Mouse (Mus musculus) liver, adult 2 months (tissue): Measurements from ENCODE around the gene Fgfr3. TPM values are rescaled to one million over a fixed set of nuclear protein-coding genes. Genes with fewer than 3 reads are reported as not detected.

Experiments
- DNase-seq: peaks from one replicate; pipeline ENCODE4 v3.0.0-alpha.2; 2011; ENCODE audit warnings: low read depth, low spot score; ENCODE audit errors: extremely low read depth
- H3K27ac ChIP-seq: fragments of 200-500 bp; replicated peaks from 2 replicates; pipeline ENCODE4 v1.5.1; 2012; ENCODE audit warnings: low read depth, mild to moderate bottlenecking, control low read depth, inconsistent platforms, low read length; ENCODE audit not compliant: insufficient read depth
- H3K27me3 ChIP-seq: fragments of 200-500 bp; 2 replicates; pipeline ENCODE4 v1.6.1; 2012; ENCODE audit warnings: mild to moderate bottlenecking, moderate library complexity, low read length, inconsistent platforms; ENCODE audit not compliant: control insufficient read depth, insufficient read depth
- H3K36me3 ChIP-seq: fragments of 200-500 bp; 2 replicates; pipeline ENCODE4 v1.6.1; 2012; ENCODE audit warnings: low read length, inconsistent platforms; ENCODE audit not compliant: control insufficient read depth, insufficient read depth
- H3K4me1 ChIP-seq: fragments of 200-500 bp; 2 replicates; pipeline ENCODE4 v1.6.1; 2011; ENCODE audit warnings: low read length; ENCODE audit not compliant: control insufficient read depth, insufficient read depth
- H3K4me3 ChIP-seq: fragments of 200-500 bp; 2 replicates; pipeline ENCODE4 v1.5.1; 2011; ENCODE audit warnings: low read depth, mild to moderate bottlenecking, control low read depth, low read length, moderate library complexity; ENCODE audit not compliant: insufficient read depth
- H3K79me2 ChIP-seq: fragments of 200-500 bp; 2 replicates; pipeline ENCODE4 v1.6.1; 2012; ENCODE audit warnings: inconsistent platforms, mild to moderate bottlenecking, low read length, moderate library complexity; ENCODE audit not compliant: control insufficient read depth, insufficient read depth
- H3K9ac ChIP-seq: fragments of 200-500 bp; 2 replicates; pipeline ENCODE4 v1.6.1; 2012; ENCODE audit warnings: low read depth, mild to moderate bottlenecking, control low read depth, inconsistent platforms, low read length
- CTCF ChIP-seq: fragments of 200-500 bp; IDR thresholded peaks from 2 replicates; pipeline ENCODE4 v1.5.1; 2011; ENCODE audit warnings: low read depth, low read length, control low read depth
- POLR2A ChIP-seq: fragments of 200-500 bp; IDR thresholded peaks from 2 replicates; pipeline ENCODE4 v1.6.1; 2011; ENCODE audit warnings: low read length, control low read depth; ENCODE audit not compliant: insufficient read depth; ENCODE audit errors: extremely low read depth
- WGBS: fragments of 180-500 bp; shearing (Covaris S2); methylation state at CpG from one replicate; pipeline ENCODE4 v1.1.7; 2018; 5-methylcytosine and 5-hydroxymethylcytosine counted together
- polyA plus RNA-seq: library from polyadenylated mRNA; depleted of rRNA; stranded (reverse); fragments of >200 nt; gene quantifications from 2 replicates; pipeline ENCODE4 v1.2.3, GENCODE M21; 2012; rRNA removed
- total RNA-seq: library from RNA; depleted of rRNA; stranded (reverse); fragments of >200 nt; gene quantifications from 2 replicates; pipeline ENCODE4 v1.2.3, GENCODE M21; 2014; rRNA removed

Gene Fgfr3
- total and polyA plus RNA-seq, 2 experiments: 18.9 to 57.0 TPM

GRCm38 (mm10) chr5:33782345-33782998 is 61.0 kb downstream of the Fgfr3 start, which contains the start of gene Letm1:
Gene Letm1 (minus strand): TSS chr5:33782817.
- no peaks in the 10 kb centered on the region for H3K27me3 ChIP-seq
- WGBS: under 1% methylated on average over 64 of the region's 65 CpGs
- peak; percentile 87 for DNase-seq
- peaks cover 13% of the 10 kb centered on the region for H3K4me1 ChIP-seq
- peak within 1 kb of the TSS; percentile 62 for H3K27ac ChIP-seq
- peaks cover 14% of the 10 kb centered on the region; the same call in 1 of the 2 replicates for H3K79me2 ChIP-seq
- TF ChIP-seq CTCF: no peak
- 0 out of 2 replicates have a peak, but pooled peaks have one; percentile 33 for TF ChIP-seq POLR2A
- H3K4me3 ChIP-seq: peak within 1 kb of the TSS; percentile 76
- peaks cover 7% of the 10 kb centered on the region; the same call in 1 of the 2 replicates for H3K36me3 ChIP-seq
- peak within 1 kb of the TSS; percentile 78 for H3K9ac ChIP-seq

- no peak overlapping the region for H3K27ac ChIP-seq
- H3K9ac ChIP-seq: peak overlapping the region; percentile 36
- H3K79me2 ChIP-seq: peaks cover 14% of the 10 kb centered on the region; the same call in 1 of the 2 replicates
- H3K27me3 ChIP-seq: no peaks in the 10 kb centered on the region
- H3K4me1 ChIP-seq: peaks cover 13% of the 10 kb centered on the region
- TF ChIP-seq POLR2A (no peak), CTCF (no peak)
- DNase-seq: no peak
- H3K4me3 ChIP-seq: peak overlapping the region; percentile 76
- H3K36me3 ChIP-seq: peaks cover 3% of the 10 kb centered on the region; the same call in 1 of the 2 replicates
- WGBS: 5% methylated on average over 6 of the region's 6 CpGs
These were observed 61.5 kb downstream of the Fgfr3 start for GRCm38 (mm10) chr5:33782999-33783390.

Other genes with a start within 250 kb of the Fgfr3 start
- 9.4 and 13.0 TPM in 2 replicates for gene Fam53a, start 92.0 kb upstream of the Fgfr3 start, total RNA-seq
- 19.4 and 21.6 TPM in 2 replicates for gene Fam53a, start 92.0 kb upstream of the Fgfr3 start, polyA plus RNA-seq
- 0.09 and 0.34 TPM in 2 replicates for gene Gm9903, start 91.7 kb upstream of the Fgfr3 start, total RNA-seq
- 0.06 TPM in 1 of 2 replicates, not detected in the other for gene Gm9903, start 91.7 kb upstream of the Fgfr3 start, polyA plus RNA-seq
- 20.7 TPM in 2 replicates for gene Slbp, start 69.1 kb upstream of the Fgfr3 start, total RNA-seq
- 5.6 and 6.3 TPM in 2 replicates for gene Slbp, start 69.1 kb upstream of the Fgfr3 start, polyA plus RNA-seq
- 0.92 and 2.3 TPM in 2 replicates for gene Tacc3, start 63.5 kb upstream of the Fgfr3 start, total RNA-seq
- 0.82 and 1.3 TPM in 2 replicates for gene Tacc3, start 63.5 kb upstream of the Fgfr3 start, polyA plus RNA-seq
- 12.0 and 13.8 TPM in 2 replicates for gene Tmem129, start 63.3 kb upstream of the Fgfr3 start, total RNA-seq
- gene Tmem129, start 63.3 kb upstream of the Fgfr3 start, polyA plus RNA-seq: 39.8 and 41.0 TPM in 2 replicates
- gene Letm1, start 61.1 kb downstream of the Fgfr3 start, total RNA-seq: 17.9 and 19.0 TPM in 2 replicates
- gene Letm1, start 61.1 kb downstream of the Fgfr3 start, polyA plus RNA-seq: 48.5 and 66.4 TPM in 2 replicates
- gene Nsd2, start 99.1 kb downstream of the Fgfr3 start, total RNA-seq: 8.8 and 9.3 TPM in 2 replicates
- 2.5 and 2.6 TPM in 2 replicates for gene Nsd2, start 99.1 kb downstream of the Fgfr3 start, polyA plus RNA-seq
- gene Nelfa, start 214.7 kb downstream of the Fgfr3 start, total RNA-seq: 2.6 and 3.7 TPM in 2 replicates
- 13.0 and 16.8 TPM in 2 replicates for gene Nelfa, start 214.7 kb downstream of the Fgfr3 start, polyA plus RNA-seq